Mouse (Mus musculus): ENCODE measurements around the gene Rps28.

Gene Rps28

DNA sequence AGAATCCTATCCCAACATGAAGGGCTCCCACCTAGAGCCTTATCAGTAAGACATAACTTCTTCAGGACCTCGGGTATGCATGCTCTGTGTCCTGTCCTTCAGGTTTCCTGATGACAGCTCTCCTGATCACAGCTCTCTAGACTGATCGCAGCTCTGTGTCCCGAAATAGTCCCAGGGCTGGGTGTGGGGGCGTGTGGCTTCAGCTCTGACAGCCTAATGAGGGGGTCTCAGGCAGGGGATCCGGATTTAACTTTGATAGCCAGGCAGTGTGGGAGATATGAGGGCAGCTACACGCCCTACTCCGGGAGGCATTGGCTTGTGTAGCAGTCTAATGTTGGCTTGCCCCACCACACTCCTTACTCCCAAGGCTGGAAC is 13.2 kb downstream of the Rps28 start:
- no peak for DNase-seq (ENCODE audit: low spot score)

DNA sequence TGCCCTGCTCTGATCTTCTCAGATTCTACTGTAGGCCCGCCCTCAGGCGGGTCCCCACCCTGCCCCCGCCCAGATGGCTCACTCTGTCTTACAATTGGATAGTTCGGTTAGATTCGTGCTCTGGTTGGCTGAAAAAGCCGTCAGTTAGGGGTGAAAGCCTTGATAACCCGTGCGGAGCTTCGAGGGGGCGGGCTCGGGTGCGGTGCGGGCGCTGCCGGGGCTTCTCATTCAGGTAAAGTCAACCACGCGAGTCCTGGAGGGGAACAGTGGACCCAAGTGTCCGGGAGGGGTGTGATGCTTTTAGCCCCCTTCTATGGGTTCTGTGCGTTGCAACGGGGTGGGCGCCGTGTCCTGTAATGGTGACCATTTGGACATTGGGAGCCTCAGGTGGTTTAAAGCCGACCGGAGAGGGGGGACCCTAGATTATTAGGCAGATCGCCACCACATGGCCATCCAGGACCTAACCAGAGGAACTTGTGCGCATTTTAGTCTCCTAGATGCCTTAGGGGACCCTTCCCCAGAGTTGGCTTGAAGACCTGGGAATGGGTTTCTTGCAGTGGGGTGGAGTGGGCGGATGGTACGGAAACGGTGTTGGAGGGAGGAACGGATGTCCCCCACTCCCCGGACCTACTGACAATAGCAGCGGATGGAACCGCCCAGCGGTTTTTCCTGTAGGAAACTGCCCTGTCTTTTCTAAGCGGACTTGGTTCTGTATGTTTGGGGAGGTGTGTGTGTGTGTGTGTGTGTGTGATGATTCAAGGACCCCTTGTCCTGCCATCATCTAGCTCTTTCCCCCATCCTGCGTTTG is 13.8 kb downstream of the Rps28 start, which contains the start of gene Kank3:
TSS of gene Kank3 (plus strand) at position 186 of the 808 bp plus-strand sequence.
- DNase-seq (ENCODE audit: low spot score) = peak; percentile 93

DNA sequence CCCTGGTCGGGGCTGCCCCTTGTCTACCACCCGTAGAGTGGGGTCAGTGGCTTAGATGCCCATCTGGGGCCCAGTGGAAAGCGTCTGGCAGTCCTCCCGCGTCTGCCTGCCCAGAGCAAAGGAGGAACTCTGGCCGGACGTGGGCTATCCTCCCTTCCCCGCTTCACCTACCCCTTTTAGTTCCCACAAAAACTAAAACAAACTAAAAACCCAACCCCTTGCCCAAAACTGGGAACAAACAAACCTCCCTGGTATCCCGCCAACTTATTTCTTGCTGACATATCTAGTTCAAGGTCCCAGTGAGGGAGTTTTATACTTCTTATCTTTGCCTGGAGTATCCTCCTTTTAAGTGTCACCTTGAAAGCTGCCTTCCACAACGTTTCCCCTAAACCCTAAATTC is 16.2 kb downstream of the Rps28 start:
- DNase-seq (ENCODE audit: low spot score) = no peak

DNA sequence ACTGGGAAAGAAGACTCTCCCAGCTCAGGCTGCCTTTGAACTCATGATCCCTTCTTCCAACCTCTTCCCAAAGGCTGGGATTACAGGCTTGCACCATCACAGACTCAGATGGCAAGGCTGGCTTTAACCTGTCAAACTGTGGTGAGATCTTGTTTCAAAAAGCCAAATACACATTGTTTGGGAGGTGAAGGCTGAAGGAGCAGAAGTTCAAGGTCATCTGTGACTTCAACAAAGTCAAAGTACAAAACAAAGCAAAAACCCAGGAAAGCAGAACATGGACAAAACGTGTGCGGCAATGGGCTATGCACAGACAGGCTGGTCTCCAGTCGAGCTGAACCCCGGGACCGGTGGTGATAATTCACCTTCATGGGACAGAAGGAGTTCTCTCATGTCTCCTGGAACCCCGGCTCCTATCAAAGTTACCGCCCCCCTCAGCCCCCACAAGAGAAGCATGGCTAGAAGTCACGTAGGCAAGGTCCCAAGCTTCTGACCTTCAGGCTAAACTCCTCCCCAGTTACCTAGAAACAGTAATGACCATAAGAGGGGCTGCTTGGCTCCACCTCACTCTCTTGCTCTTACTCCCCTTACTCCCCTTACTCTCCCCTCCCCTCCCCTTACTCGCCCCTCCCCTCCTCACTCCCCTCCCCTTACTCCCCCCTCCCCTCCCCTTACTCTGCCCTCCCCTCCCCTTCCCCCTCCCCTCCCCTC is 17.0 kb downstream of the Rps28 start:
- DNase-seq (ENCODE audit: low spot score) = no peak

DNA sequence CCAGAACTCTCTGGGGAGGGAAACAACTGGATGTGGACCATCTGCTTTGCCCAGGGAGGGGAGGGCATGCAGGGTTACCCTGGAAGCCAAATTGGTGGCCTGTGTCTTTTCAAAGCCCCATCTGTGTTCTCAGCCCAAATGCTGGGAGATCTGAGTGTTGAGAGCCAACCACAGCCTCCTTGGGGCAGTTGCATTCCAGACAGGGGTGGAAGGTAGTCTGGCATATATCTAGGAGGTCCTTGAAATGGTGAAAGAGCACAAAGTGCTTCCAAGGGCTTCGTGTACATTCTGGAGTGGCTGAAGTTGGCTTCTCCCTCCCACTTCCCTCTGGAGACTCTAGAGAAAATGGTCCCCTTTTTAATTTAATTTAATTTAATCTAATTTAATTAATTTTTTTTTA is 19.6 kb downstream of the Rps28 start:
- no peak for DNase-seq (ENCODE audit: low spot score)

DNA sequence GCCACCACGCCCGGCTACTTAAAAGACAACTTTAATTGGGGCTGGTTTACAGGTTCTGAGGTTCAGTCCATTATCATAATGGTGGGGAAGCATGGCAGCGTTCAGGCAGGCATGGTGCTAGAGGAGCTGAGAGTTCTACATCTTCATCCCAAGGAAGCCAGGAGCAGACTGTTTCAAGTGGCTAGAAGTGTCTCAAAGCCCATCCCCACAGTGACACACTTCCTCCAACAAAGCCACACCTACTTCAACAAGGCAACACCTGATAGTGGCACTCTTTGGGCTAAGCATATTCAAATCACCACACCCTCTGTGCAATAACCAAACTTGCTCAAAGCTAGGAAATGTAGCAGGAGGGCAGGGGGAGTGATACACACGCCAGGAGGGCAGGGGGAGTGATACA is 20.2 kb downstream of the Rps28 start:
- DNase-seq (ENCODE audit: low spot score) = no peak

DNA sequence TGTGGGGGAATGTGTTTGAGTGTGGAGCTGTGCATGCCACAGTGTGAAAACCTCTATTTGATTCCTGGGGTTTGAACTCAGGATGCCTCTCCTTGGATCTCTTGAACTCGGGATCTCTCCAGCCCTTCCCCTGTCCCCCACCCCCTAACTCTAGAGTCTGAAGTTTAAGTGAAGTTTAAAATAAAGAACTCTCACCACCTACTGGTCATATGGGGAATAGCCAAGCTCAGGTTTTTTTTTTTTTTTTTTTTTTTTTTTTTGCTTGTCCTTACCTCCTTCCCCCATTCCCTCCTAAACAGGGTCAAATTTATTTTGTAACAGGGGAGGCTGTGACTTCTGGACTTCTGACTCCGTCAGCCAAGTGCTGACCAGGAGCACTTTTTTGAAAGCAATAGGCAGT is 22.1 kb downstream of the Rps28 start:
- no peak for DNase-seq (ENCODE audit: low spot score)

DNA sequence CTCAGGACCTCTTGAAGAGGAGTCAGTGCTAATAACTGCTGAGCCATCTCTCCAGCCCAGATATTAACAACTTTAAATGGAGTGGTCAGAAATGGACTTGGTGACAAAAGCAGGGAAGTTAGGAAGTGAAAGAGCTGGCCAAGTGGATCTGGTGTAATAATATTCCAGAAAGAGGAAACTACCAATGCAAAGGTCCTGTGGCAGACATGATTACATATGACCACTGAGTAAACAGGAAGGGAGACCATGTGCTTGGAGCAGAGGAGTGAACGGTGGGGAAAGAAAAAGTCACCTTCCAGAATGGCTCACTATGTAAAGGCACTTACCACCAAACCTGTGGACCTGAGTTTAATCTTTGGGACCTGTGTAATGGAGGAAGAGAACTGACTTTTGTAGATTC is 25.1 kb downstream of the Rps28 start:
- no peak for DNase-seq (ENCODE audit: low spot score)

DNA sequence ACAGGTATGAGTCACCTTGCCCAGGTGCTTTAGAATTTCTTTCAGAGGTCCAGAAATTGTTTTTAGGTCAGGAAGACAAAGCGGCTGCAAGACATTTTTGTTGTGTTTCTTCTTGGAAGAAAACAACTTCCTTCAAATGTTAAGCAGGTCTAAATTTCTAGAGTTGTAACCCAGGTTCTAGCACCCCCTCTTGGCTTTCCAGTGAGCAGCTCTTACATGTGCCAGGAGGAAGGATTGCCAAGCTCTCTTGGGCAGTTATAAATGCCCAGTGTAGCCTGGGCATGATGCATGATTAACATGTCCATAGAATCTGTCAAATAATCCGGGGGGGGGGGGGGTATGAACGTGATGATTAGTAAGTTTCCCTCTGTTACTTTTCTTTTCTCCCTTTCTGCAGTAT is 26.1 kb downstream of the Rps28 start:
- no peak for DNase-seq (ENCODE audit: low spot score)

DNA sequence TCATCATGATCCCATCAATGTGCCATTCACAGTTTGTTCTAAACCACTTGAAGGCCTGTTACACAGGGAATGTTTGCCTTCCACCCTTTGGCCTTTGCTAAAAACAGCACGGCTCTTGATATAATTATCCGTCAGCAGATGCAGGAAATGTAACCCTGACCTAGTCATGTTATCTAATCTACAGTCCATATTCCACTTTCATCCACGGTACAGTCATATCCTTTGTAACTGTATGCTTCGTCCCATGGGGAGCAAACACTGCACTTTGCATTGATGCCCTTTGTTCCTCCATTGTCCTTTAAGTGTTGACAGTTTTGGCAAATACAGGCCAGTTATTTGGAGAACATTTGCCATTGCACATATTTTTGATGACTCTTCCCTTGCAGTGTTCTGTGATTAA is 35.6 kb downstream of the Rps28 start:
- DNase-seq (ENCODE audit: low spot score) = no peak

DNA sequence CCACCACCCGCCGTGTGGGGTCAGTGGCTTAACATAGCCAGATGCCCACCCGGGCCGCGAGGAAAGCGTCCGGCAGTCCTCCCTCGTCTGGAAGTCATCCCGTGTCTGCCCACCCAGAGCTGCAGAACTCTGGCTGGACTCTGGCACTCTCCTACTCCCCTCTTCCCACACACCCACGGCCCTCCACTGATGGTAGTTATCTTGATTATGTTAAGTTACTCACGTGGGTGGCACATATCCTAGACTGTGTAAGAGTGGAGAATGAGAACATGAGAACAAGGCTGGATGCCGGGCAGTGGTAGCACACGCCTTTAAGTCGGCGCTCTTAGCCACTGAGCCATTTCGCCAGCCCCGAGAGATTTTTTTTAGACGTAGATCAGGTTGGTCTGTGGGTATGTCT is 38.0 kb downstream of the Rps28 start:
- no peak for DNase-seq (ENCODE audit: low spot score)

DNA sequence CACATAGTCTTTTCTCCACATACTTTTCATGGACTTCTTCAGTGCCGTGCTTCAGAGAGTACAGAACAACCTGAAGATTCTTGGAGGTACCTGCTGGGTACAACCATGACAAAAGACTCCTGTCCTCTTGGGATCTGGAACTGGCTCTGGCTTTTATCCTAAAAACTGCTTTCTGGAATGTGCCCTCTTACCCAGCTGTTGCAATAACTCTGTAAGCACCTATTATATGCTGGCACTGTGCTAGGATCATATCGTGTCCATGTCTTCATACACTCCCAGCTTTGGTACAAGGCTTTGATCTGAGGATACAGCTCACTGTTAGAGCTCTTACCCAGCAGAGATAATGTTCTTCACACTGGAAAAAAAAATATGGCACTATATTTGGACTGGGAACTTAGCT is 39.4 kb downstream of the Rps28 start:
- no peak for DNase-seq (ENCODE audit: low spot score)

DNA sequence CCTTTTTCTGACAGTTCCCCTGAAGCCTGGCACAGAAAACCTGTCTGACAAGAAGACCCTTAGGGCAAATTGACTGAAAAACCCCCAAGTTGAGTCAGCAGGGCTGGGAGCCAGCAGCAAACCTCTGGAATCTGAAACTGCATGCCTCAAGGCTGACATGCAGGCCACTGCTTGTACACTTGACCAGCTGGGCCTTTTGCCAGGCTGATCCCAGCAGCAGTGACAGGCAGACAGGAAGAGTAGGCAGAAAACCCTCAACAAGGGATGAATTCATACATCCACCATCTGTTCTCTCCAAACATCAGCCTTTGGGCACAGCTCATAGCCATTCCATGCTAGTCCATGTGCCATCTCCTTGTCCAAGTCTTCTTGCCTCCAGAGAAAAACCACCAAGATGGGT is 41.0 kb downstream of the Rps28 start:
- DNase-seq (ENCODE audit: low spot score) = peak; percentile 45

DNA sequence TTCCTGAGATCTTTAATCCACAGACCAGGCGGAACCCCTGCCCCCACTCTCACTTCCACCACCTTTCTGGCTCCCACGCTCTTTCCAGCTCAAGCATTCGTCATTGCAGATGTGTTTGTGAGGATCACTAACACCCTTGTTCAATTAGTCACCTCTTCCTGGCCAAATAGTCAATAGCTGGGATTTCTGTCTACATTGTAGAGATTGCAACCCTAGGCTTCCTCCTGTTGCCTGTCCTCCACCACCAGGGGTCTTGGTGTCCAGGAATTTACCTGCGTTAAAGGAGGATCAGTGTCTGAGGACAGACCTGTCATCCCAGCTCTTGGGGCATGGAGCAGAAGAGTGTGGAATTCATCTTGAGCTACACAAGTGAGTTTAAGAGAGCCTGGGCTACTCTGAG is 42.3 kb downstream of the Rps28 start:
- DNase-seq (ENCODE audit: low spot score) = no peak

DNA sequence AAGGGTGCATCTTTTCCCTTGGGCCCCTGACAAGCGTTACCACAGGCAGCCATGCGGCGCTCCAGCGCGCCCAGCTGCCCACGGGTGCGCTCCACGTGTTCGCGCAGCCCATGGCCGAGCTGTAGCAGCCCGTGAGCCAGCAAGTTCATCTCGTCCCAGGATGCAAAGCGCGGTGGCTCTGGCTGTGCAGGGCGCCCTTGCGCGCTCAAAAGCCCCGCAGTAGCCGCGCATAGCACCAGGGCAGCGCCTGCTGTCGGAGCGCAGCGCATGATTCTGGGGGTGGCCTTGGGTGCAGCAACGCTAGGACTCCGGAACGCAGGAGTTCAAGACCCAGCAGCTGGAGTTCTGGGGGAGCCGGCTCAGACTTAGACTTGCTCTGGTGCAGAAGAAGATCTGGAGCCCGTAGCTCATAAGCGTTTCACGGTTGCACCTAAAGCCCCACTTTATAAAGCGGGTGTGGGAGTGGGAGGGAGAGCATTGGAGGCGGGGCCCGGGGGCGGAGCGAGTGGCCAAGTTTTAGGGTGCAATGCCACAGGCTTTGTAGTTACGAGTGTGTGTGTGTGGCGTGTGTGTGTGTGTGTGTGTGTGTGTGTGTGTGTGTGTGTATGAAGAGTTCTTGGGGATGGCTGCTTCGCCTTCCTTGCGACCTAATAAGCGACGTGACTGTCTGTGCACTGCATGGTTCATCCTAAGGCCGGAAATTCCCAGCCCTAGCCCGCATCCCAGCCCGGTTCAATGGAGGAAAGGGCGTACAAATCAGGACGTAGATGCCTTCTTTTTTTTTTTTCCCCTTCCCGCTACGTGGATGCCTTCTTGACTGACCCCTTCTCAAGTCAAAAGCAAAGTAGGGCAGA is 43.0 kb downstream of the Rps28 start, which contains the start of gene Angptl4:
TSS of gene Angptl4 (minus strand) at position 707 of the 854 bp plus-strand sequence.
- peak; percentile 75 for DNase-seq (ENCODE audit: low spot score)

DNA sequence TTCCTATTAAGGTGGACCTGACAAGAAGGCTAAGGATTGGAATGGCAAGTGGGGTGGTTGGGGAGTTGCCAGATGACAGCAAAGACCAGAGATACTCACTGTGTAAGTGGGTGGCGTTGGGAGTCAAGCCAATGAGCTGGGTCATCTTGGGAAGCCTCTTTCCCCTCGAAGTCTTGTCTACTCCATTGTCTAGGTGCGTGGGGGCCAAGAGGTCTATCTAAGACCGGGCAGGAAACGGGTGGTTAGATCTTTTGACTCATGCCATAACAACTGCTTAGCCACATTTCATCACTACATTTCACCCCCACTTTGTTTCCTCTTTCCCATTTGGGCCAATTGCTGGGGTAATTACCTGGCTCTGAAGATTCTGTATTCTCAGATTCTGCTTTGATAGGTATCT is 43.9 kb downstream of the Rps28 start:
- peak; percentile 41 for DNase-seq (ENCODE audit: low spot score)

DNA sequence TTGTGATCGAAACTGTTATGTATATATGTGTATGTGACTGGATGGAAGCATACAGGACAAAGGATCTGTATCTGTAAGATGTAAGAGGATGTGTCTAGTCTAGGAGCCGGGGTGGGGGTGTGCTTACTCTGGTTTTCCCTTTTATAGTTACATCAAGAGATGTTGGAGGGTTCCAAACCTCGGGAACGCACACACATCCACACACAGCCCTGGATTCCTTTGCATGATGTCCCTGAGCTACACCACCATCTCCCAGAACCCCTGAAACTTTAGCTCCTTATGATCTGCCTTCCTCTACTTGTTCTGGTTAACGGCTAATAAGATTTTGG is 44.4 kb downstream of the Rps28 start:
- no peak for DNase-seq (ENCODE audit: low spot score)

DNA sequence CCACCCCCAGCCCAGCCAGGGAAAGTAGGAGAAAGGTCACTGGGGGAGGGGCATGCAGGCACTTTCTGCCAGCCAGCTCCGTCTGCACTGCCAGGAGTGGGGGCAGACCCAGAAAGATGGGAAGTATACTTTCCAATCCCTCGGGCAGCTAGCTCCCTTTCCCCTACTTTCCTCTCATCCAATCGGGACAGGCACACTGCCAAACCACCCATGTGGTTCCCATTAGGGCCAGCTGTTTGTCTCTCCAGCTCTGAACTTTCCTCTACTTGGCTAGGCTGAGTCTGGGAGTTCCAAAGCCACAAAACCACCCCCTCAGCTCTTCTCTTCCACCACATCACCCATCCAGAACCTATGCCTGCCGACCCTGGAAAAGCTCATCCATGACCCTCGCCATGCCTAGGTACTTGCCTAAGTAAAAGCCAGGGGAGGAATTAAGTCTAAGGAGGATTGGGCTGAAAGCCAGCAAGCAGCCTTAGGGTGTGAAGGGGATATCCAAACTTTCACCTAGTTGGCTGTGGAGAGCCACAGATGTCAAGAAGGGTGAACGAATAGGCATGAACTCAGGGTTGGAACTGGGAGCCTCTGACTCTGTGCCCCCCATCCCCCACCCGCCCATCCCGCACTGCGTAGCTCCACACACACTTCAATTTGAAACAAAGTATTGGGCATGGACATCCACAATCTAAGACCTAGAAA is 44.9 kb downstream of the Rps28 start:
- DNase-seq (ENCODE audit: low spot score) = peak; percentile 85

DNA sequence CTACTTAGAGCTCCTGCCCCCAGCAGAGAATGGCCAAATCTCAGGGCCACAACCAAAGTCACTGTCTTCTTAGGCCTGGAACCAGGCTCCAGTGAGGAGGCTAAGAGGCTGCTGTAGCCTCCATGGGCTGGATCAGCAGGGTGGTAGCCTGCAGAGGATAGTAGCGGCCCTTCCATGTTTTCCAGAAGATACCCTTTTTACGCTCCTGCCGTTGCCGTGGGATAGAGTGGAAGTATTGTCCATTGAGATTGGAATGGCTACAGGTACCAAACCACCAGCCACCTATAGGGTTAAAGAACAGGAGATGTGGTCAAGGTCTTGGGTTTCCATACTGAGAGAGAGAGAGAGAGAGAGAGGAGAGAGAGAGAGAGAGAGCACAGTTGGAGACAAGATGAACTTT is 49.1 kb downstream of the Rps28 start:
- DNase-seq (ENCODE audit: low spot score) = no peak

DNA sequence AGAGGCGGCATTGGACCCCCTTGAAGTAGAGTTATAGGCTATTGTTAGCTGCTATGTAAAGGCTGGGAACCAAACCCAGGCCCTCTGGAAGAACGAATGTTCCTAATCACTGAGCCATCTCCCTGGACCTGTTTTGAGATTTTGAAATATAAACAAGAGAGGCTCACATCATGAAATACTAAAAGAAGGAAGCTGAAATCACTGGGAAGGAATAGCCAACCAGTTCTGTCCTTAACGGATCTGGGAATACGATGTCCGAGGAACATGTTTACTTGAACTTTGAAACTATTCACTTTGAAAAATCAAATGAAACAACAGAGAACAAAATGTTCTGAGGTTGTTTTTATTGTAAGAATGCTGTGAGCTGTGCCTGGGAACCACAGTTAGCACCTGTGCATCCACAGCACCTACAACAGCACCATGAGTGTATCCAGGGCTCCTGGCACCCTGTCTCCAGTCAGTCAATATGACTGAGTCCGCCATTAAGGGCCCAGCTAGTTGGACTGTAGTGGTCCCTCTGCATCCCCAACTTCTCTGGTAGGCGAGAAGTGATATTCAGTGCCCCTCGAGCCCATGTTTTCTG is 49.7 kb downstream of the Rps28 start:
- DNase-seq (ENCODE audit: low spot score) = no peak

DNA sequence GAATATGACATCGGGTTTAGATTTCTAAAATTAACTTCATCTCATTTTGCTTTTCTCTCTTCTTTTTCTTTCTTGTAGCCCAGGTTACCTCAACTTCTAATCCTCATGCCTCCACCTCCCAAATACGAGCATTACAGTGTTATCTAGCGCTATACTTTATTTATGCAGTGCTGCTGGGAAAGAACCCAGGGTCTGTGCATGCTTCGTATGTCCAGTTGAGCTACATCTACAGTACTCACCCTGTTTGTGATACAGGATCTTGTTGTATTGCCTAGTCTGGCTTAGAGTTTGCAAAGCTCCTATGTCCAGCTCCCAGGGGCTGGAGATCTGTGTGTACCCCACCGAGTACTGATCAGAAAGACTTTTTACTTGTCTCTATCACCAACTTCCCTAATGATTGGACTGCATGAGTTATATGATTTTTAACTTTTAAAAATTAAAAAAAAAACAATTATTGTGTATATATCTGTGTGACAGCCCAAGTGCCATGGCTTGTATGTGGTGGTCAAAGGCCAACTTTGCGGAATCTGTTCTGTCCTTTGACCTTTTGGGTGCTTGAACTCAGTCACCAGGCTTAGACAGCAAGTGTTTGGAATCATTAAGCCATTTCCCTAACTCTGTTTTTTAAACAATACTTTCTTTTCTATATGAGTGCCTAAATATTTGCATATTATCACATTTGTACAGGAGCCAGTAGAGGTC is 50.3 kb downstream of the Rps28 start:
- no peak for DNase-seq (ENCODE audit: low spot score)

Data from testis, postnatal 14 days (tissue).